Mouse (Mus musculus) liver, postnatal 0 days (tissue): ENCODE measurements at regions not wholly inside any gene's neighbourhood (a gene's known extent, or its start where the extent isn't known, plus 50 kb on each side); places are given as distances from the start of the nearest gene placed in this dataset.

ENCODE experiments used
- CTCF ChIP-seq: sonication (generic); IDR thresholded peaks from 2 replicates; pipeline ENCODE4 v1.5.1; 2016; ENCODE audit warnings: antibody characterized with exemption, low read depth
- EP300 ChIP-seq: IDR thresholded peaks from 2 replicates; pipeline ENCODE4 v1.6.1; 2016; ENCODE audit warnings: antibody characterized with exemption, low read depth, mild to moderate bottlenecking

- TF ChIP-seq EP300 (no peak), CTCF (no peak)
Measured at GRCm38 (mm10) chr6:94826656-94827055, 126.7 kb upstream of the Lrig1 start.
